Mouse (Mus musculus) bone marrow macrophage, adult 2 months (primary cell): ENCODE measurements around the gene Macrod2.

Experiments
- CTCF ChIP-seq: IDR thresholded peaks from 2 replicates; pipeline ENCODE4 v1.5.1; 2012; ENCODE audit warnings: low read depth, mild to moderate bottlenecking, low read length, moderate library complexity
- POLR2A ChIP-seq: IDR thresholded peaks from 2 replicates; pipeline ENCODE4 v1.6.1; 2012; ENCODE audit warnings: mild to moderate bottlenecking, low read depth, low read length, borderline replicate concordance

GRCm38 (mm10) chr2:142169649-142170048, 1774.5 kb downstream of the Macrod2 start:
- no peak for TF ChIP-seq POLR2A
- TF ChIP-seq CTCF = no peak
